Mouse (Mus musculus): ENCODE measurements at regions not wholly inside any gene's neighbourhood (a gene's known extent, or its start where the extent isn't known, plus 50 kb on each side); places are given as distances from the start of the nearest gene placed in this dataset.

DNA sequence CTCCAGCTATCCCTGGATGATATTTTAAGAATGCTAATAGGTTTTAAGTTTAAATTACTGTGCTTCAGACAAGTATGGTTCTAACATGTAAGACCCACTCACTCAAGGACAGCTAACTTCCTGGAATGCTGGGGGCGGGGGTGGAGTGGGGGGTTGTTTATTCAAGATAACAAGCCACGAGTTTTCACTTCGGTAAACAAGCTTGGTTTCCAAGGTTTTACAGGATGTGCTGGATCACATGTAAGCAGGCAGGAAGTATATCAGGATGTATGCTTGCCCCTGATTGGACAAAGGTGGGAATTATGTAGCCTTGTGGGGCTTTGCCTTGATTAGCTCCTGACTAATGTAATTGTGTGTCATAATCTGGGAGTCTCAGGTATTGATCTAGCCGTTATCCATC lies 129.5 kb downstream of the Spry2 start:
- in situ Hi-C loops (cut with MboI; ENCODE audit: low pct_ligation_motif_present, low pct_unique_long_range_greater_than_20kb, low sequenced_read_pairs): no loop called here
- TF ChIP-seq RAD21 (IDR thresholded peaks at IDR 0.05; ENCODE audit: low read depth, low read length) (no peak), SMC3 (IDR thresholded peaks at IDR 0.05; ENCODE audit: low read depth, low read length) (no peak), E2F4 (IDR thresholded peaks at IDR 0.05; ENCODE audit: insufficient replicate concordance, low read depth, low read length) (no peak), TCF12 (IDR thresholded peaks at IDR 0.05; ENCODE audit: low read depth, low read length) (no peak), MAX (IDR thresholded peaks at IDR 0.05; ENCODE audit: low read length) (no peak), POLR2AphosphoS2 (IDR thresholded peaks at IDR 0.05; ENCODE audit: low read depth, low read length) (no peak), ETS1 (conservative IDR thresholded peaks at IDR 0.05; ENCODE audit: low read depth, low read length) (no peak), MAFK (IDR thresholded peaks at IDR 0.05; ENCODE audit: insufficient replicate concordance, low read length) (no peak), BHLHE40 (IDR thresholded peaks at IDR 0.05; ENCODE audit: low read depth, low read length) (no peak), TBP (conservative IDR thresholded peaks at IDR 0.05; ENCODE audit: low read depth, low read length) (no peak), MEF2A (IDR thresholded peaks at IDR 0.05; ENCODE audit: borderline replicate concordance, low read depth, low read length) (no peak), JUN (IDR thresholded peaks at IDR 0.05; ENCODE audit: insufficient read depth, low read depth, low read length) (no peak), HCFC1 (IDR thresholded peaks at IDR 0.05; ENCODE audit: low read depth, low read length) (no peak), UBTF (IDR thresholded peaks at IDR 0.05; ENCODE audit: low read depth, low read length) (no peak)

DNA sequence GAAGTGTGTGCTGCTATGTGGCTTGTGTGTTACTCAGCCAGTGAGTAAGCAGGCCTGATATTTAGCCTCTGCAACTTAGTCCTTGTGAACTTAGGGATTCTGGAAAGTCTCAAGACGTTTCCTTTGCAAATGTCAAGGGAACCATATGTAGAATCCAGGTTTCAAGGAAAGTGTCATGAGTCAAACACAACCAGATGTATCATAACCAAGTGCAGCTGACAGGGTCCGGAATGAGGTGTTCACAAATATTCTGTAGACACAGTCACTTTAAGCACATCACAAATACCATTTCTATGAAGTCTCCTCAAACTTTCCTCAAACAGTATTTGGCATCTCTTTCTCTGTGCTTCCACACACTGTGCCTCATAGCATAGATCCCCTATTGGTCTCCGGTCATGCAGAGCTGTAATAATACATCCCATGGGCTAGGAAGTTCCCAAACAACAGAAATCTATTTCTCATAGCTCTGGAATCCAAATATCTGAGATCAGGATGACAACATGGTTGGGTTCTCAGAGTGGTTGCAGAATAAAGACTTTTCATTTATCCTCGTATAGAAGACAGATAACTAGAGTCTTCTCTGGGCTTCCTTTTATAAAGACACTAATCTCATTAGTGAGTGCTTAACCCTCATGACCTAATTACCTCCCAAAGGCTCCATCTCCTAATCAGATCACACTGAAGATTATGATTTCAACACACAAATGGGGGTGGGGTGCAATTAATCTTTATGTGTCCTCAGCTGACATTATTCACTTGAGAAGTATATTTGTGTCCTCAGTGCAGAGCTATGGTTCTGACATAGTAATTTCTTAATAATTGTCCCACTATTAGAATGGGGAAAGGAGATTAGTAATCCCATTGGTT lies 143.9 kb downstream of the Spry2 start:
- in situ Hi-C loops (cut with MboI; ENCODE audit: low pct_ligation_motif_present, low pct_unique_long_range_greater_than_20kb, low sequenced_read_pairs) (no loop called here), dilution Hi-C loops (cut with MboI; ENCODE audit: extremely low pct_ligation_motif_present, extremely low pct_unique_long_range_greater_than_20kb, low sequenced_read_pairs) (no loop called here)
- TF ChIP-seq USF1 (IDR thresholded peaks at IDR 0.05; ENCODE audit: low read depth, low read length) (no peak), ZC3H11A (IDR thresholded peaks at IDR 0.05; ENCODE audit: low read depth, low read length) (no peak), ZMIZ1 (IDR thresholded peaks at IDR 0.05; ENCODE audit: low read depth, low read length) (no peak), CHD1 (IDR thresholded peaks at IDR 0.05; ENCODE audit: low read depth, low read length) (no peak), ZNF384 (IDR thresholded peaks at IDR 0.05; ENCODE audit: low read depth, low read length) (no peak), SIN3A (IDR thresholded peaks at IDR 0.05; ENCODE audit: low read length) (no peak), MAZ (IDR thresholded peaks at IDR 0.05; ENCODE audit: low read depth, low read length) (no peak), JUN (IDR thresholded peaks at IDR 0.05; ENCODE audit: insufficient read depth, low read depth, low read length) (no peak)
- Histone ChIP-seq H3K9ac (ENCODE audit: insufficient read depth, low read depth) (no peak overlapping the region), H3K79me2 (replicated peaks; ENCODE audit: control insufficient read depth, extremely low read depth, insufficient read depth, poor library complexity, severe bottlenecking) (no peaks in the 10 kb centered on the region), H3K4me2 (ENCODE audit: insufficient read depth, low read depth, poor library complexity, severe bottlenecking) (no peak overlapping the region), H3K9me3 (replicated peaks; ENCODE audit: low read length) (peaks cover 24% of the 10 kb centered on the region), H3K36me3 (replicated peaks in 1 of 2; ENCODE audit: control insufficient read depth in 1 of 2, insufficient read depth in 1 of 2, low read length in 1 of 2) (no peaks in the 10 kb centered on the region), H3K27me3 (replicated peaks) (no peaks in the 10 kb centered on the region), H3K4me3 (replicated peaks in 1 of 3; ENCODE audit: low read depth in 2 of 3, low read length in 2 of 3, poor library complexity in 1 of 3) (no peak overlapping the region), H3K27ac (ENCODE audit: insufficient read depth, low read depth) (no peak overlapping the region), H3K4me1 (ENCODE audit: control insufficient read depth in 1 of 2, insufficient read depth in 2 of 2) (no peaks in the 10 kb centered on the region)
- no peak for DNase-seq (ENCODE audit: extremely low read depth)

More for the DNA sequence above, 129.5 kb downstream of the Spry2 start:
- Histone ChIP-seq H3K9ac (ENCODE audit: insufficient read depth, low read depth) (no peak overlapping the region), H3K79me2 (replicated peaks; ENCODE audit: control insufficient read depth, extremely low read depth, insufficient read depth, poor library complexity, severe bottlenecking) (no peaks in the 10 kb centered on the region), H3K36me3 (replicated peaks in 1 of 2; ENCODE audit: control insufficient read depth in 1 of 2, insufficient read depth in 1 of 2, low read length in 1 of 2) (no peaks in the 10 kb centered on the region), H3K27ac (ENCODE audit: insufficient read depth, low read depth) (no peak overlapping the region), H3K4me3 (replicated peaks in 1 of 3; ENCODE audit: low read depth in 2 of 3, low read length in 2 of 3, poor library complexity in 1 of 3) (no peak overlapping the region), H3K4me2 (ENCODE audit: insufficient read depth, low read depth, poor library complexity, severe bottlenecking) (no peak overlapping the region), H3K27me3 (replicated peaks) (no peaks in the 10 kb centered on the region), H3K9me3 (replicated peaks; ENCODE audit: low read length) (peaks cover 14% of the 10 kb centered on the region), H3K4me1 (ENCODE audit: control insufficient read depth in 1 of 2, insufficient read depth in 2 of 2) (no peaks in the 10 kb centered on the region)
- no peak for DNase-seq (ENCODE audit: extremely low read depth)
- dilution Hi-C loops (cut with MboI; ENCODE audit: extremely low pct_ligation_motif_present, extremely low pct_unique_long_range_greater_than_20kb, low sequenced_read_pairs): no loop called here

Data from CH12.LX (cell line).